Mouse (Mus musculus) induced T-regulatory cell, adult 2 months (primary cell): ENCODE results near the gene Vwa3b.

ENCODE experiments used
- DNase-seq: peaks from one replicate; pipeline ENCODE4 v3.0.0-alpha.2; 2012; ENCODE audit warnings: low read depth

Vwa3b gene

GRCm38 (mm10) chr1:37122798-37123197 lies 96.4 kb downstream of the Vwa3b start:
- no peak for DNase-seq

GRCm38 (mm10) chr1:37124696-37125349 lies 98.4 kb downstream of the Vwa3b start:
- DNase-seq = no peak

DNA sequence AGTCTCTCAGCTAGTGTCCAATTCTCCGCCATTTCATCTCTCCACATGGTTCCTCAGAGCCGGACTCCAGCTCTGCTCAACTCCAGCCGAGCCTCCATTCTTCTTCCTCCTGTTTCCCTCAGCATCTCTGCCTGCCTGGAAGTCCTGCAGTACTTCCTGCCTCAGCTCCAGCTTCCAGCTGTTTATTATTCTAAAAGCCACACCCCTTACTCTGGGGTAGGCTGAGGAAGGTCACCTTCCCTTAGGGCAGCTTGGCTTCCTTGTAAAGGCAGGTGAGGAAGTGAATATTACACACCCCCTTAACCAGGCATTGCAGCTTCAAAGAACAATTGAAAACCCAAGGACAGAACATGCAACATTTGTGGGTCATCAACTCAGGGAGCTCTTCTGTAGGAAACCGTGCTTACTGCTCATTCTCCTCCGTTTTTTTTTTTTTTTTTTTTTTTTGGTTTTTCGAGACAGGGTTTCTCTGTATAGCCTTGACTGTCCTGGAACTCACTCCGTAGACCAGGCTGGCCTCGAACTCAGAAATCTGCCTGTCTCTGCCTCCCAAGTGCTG lies 103.7 kb downstream of the Vwa3b start:
- DNase-seq = no peak

DNA sequence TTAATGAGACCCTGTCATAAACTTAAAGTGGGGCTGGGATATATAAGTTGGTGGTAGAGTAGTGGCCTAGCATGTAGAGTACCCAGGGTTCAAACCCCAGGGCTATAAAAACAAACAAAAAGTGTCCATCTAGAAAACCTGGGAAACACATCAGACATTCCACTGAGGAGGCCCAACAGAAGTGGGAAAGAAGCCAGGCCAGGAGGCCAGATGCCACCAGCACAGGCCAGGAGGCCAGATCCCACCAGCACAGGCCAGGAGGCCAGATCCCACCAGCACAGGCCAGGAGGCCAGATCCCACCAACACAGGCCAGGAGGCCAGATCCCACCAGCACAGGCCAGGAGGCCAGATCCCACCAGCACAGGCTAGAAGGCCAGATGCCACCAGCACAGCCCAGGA lies 104.8 kb downstream of the Vwa3b start:
- no peak for DNase-seq

DNA sequence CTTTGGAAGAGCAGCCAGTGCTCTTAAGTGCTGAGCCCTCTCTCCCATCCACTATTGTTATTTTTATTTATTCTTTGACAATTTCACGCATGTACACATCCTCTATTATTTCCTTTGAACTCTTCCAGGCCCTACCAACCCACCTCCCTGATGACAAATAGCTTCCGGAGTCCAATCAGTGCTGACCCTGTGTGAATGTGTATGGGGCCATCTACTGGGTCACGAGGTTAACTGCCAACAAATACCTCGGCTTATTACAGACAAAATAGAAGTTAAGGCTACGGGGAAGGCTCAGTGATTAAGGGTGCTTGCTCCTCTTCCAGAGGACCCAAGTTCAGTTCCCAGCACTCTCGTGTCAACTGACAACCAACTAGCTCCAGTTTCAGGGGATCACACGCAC lies 106.0 kb downstream of the Vwa3b start:
- no peak for DNase-seq

DNA sequence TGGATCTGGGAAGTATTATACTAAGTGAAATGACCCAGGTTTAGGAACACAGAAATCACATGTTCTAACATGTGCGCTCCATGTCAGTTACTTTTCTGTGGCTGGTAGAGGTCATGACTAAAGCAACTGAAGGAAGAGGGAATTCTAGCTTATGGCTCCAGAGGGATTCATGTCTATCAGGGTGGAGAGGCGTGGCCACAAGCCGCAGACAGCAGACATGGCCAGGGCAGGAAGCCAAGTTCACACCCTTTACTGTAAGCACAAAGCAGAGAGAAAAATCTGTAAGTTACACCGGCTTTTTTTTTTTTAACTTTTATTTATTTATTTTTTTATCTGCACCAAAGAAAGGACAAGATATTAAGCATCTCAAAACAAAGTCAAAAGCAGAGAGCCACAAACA lies 119.6 kb downstream of the Vwa3b start:
- no peak for DNase-seq

DNA sequence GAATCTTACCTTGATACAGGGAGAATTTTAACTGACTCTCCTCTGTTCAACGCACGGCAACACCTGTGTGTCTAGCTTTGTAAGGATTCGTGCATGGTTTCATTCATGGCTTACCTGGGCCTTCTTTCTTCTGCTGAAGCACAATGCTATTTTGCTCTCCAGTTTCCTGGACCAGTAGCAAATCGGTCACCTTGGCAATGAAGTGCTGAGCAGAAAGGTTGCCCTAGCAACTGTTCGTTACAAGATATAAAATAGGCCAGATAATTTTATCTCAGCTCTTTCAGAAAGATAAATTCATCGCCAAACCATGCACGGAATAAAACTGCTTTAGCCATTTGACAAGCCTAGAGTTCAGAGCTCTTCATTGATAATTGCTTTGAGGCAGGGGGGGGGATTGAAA lies 123.5 kb downstream of the Vwa3b start:
- DNase-seq = no peak

DNA sequence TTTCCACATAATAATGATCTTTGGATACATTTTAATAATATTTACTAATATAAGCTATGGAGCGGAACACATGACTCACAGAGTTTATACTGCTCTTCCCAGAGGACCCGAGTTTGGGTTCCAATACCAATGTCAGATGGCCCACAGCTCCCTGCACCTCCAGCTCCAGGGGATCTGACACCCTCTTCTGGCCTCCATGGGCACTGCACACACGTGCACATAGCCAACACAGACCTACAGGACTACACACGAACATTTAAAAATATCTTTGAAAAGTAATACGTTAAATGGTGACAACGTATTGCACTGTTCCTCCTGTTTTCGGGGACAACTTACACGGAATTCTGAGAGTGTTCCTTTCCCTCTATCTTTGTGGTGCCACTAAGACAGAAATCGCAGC lies 125.5 kb downstream of the Vwa3b start:
- DNase-seq = peak; percentile 3

DNA sequence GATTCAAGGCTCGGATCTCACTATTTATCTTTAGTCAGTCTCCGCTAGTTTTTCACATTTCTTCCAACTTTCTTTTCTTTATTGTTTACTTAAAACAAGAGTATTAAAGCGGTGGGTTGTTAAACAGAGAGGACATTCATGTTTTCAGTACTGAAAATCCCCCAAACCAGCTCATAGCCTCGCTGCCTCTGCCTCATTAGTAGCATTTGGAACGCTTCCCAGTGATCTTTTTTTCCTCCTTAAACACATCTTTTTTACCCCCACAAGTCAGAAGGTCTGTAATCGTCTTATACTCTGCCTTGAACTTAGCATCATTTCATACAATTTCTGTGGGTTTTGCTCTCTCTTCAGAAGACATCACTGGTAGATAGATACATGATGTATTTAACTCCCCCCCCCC lies 139.7 kb downstream of the Vwa3b start:
- DNase-seq = no peak

DNA sequence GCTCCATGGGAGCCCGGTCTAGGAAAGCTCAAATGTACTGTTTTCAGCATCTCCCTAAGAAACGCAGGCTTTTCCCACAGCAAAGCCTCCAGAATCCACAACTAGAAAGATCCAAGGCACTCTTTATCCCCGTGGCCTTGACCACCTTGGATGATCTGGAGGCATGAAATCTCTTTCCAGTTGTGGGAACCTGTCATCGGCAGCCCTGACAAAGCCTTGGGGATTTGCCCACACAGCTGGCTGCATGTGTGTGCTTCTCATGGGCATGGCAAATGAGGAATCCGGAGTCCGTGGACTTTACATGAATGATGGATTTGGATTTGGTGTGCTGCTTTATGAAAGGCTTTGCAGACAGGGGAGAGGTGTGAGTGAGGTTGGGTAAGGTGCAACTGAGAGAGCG lies 141.5 kb downstream of the Vwa3b start:
- no peak for DNase-seq

DNA sequence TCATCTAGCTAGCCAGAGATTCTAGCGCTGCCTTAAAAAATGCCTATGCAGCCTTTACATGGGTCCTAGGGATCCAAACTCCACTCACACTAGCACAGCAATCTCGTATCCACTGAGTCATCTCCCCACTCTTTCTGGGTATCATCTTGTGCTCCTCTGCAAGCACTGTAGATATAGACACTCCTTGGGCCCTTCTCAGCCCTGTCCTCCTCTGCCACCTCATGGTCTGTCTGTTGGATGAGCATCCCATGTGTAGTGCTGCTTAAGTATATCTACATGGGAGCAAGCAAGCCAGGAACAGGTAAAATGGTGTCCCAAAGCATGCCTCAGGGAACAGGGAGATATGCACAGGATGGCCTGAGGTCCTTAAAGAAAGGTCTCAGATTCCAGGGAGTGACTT lies 151.5 kb downstream of the Vwa3b start:
- DNase-seq = no peak

DNA sequence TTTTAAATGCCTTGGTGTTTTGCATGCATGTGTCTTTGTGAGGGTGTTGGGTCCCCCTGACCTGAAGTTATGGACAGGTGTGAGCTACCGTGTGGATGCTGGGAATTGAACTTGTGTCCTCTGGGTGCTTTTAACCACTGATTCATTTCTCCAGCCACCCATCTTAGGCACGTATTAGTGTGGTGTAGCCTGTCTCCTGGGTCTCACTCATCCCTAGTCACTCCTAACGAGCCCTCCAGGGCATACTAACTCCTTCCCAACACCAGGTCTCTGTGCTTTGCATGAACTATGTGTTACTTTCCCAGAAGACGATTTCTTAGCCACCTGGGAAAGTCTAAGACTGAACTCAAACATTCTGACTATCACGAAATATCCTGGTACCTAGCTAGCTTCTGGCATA lies 153.5 kb downstream of the Vwa3b start:
- no peak for DNase-seq

DNA sequence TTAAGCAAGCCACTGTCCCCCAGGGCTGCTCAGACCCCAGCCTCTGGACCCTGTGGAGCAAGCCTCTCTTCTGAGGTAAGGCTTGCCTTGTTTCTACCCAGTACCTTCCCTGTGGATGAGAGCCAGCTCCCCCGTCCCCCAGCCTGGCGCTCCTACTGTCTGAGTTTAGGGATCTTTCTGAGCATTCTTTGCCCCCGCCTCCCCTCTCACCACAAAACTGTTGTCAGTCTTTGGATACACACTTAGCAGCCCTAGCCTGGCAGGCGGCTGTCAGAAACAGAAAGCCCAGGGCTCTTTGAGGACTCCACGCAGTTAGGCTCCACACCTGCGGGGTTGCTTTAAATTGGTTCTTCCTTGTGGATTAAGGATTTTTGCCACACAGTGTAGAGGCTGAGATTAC lies 160.7 kb downstream of the Vwa3b start:
- no peak for DNase-seq

DNA sequence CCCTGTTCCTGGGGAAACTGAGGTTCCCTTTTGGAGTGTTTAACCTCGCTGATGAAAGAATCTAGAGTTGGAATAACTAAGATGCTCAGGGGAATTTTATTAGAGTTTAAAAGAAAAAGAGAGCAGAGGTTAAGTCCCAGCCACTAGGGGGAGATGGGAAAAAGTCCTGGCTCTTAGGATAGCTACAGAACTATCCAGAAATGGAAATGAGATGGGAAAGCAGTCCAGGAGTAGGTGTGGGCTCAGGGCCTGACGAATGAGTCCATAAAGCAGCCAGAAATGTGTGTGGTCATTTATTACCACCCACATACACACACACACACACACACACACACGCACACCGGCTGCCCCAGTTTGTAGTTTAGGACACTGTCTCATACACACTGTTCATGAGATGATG lies 168.2 kb downstream of the Vwa3b start:
- no peak for DNase-seq

DNA sequence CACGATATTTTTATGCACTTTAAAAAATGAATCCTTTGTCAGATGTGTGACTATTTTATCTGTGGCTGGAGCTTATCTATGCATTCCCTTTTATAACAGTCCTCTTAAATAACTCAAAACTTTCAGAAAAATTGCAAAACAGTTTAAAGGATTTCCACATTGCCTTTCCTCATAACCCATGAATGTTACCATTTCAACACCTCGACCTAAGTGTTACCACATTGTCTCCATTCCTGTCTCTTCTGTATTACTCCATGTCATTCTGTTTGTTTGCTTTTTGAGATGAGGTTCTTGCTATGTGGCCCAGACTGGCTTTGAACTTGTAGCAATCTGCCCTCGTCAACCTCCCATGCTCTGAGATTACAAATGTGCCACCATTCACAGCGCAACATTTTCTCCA lies 175.0 kb downstream of the Vwa3b start:
- no peak for DNase-seq

DNA sequence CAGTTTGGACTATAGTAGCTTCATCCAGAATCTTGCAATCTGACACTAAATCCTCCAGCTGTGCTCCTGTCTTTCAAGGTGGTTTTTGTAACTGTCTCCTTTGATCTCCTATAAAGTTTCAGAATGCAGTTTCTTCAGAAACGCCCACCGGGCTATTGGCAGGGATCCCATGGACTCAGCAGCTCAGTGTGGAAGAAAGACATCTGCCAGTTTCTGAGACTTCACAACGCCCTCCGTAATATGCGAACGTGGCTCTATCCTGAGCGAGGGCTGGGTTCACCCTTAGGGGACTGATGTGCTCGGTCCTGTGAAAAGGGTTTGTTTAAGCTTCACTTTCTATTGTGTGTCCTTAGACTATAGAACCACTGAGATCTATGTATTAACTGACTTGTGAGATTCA lies 181.3 kb downstream of the Vwa3b start:
- DNase-seq = no peak

DNA sequence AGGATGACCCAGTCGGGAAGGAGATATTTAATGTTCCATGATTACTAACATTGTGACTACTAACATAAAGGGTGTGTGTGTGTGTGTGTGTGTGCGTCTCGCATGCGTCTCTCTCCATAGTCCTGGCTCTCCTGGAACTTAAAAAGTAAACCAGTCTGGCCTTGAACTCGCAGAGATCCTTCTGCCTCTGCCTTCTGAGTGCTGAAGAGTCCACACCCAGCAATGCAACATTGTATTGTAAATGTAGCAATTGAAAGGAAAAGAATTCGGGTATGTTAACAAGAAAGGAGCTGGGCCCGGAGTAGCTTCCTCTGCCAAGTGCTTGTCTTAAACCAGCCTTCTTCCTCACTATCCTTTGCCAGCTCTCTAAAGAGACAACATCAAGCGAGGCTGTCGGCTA lies 186.0 kb downstream of the Vwa3b start:
- DNase-seq = no peak

DNA sequence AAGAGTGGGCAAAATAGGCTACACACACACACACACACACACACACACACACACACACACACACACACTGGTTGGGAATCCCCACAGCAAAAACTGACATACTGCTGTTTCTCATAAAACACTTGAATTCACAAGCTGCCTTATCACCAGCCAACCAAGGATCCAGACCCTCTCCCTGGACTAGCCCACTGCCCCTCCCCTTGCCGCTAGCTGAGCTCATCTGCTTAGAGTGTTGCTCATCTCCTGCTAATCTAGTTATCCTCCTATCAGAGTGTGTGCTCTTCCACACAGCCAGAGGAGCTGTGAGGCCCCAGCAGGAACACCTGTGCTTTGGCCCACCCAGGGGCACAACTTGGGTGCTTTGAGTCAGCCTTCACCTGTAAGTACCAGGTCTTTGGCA lies 187.7 kb downstream of the Vwa3b start, which contains the start of gene Cnga3:
Gene Cnga3, plus strand, starts transcription at position 291 of the 400 bp plus-strand sequence.
- no peak for DNase-seq

DNA sequence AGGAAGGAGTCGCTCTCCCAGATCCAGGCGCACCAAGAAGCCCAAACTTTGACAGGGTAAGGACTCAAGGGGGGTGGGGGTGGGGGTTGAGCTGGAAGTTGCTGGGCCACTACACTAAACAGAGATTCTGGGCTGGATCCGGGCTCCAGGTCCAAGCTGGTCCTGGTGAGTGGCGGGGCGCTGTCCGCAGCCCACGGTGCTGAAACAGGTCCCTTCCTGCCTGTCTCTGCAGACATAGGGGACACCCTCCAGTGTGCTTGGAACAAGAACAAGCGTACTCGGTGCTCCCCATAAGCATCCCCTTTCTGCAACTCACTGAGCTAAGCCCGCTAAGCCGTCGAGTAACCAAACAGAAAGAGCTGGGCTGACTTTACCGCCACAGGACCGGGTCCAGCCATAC lies 192.0 kb downstream of the Vwa3b start:
- peak; percentile 25 for DNase-seq

GRCm38 (mm10) chr1:37219593-37219992 lies 193.2 kb downstream of the Vwa3b start:
- no peak for DNase-seq

DNA sequence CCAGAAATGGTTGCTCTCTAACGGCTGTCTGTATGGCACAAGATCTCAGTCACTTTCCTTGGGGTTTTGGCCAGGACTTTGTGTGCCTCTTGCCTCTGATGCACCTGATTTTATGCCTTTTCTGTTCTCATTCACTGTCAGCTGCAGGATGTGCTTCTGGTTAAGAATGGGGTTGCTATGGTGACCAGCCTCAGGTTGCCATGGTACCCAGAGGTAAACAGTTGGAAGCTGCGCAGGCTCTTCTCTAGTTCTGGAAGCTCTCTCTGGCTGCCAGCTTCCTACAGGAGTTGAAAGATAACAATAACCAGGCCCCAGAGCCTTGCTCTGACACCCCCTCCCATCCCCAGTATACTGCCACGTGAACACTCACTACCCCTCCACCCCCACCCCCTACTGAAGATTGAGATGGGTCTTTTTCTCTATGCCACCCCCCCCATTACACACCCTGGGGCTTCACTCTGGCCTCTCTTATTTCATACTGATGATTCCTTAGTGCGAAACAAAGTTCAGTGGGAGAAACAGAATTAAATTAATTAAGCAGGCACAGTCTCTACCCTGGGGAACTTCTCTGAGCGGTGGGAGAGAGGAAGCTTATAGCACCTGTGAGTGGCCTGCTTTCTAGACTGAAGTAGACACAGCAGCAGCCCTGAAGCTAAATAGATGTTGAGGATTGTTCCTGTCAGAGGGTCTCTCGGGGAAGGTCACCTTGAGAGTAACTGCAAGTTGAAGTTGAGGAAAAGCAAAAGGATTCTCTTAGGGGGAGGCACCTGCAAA lies 193.9 kb downstream of the Vwa3b start:
- peak; percentile 20 for DNase-seq

DNA sequence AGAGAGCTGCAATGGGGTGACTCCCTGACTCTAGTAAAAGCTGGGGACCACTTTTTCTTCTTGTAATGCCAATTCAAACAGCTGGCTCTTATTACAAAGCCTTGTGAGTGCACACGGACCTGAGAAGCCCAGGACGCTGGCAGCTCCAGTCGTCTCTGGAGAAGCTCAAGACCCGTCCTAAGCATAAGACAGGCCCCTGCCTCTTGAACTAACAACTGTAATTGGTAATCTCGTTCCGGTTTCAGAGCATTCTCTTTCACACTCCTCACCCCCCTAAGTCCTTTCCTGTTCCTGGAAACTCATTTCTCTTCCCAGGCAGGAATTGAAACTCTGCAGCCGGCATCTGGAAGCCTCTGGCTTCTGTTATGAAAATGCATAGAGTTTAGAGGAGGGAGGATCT lies 195.6 kb downstream of the Vwa3b start:
- no peak for DNase-seq

GRCm38 (mm10) chr1:37230404-37230803 lies 204.0 kb downstream of the Vwa3b start:
- no peak for DNase-seq

- DNase-seq = no peak
Observed at GRCm38 (mm10) chr1:37231295-37231701, 204.9 kb downstream of the Vwa3b start.
